Mouse (Mus musculus): ENCODE data around the gene Lama5. TPM values are rescaled to one million over a fixed set of nuclear protein-coding genes. Genes with fewer than 3 reads are reported as not detected.

Gene Lama5
- polyA plus RNA-seq, 1 experiment = 27.7 TPM

- TF ChIP-seq GATA1 (IDR thresholded peaks at IDR 0.05; ENCODE audit: low read length) = no peak
Observed at GRCm38 (mm10) chr2:180196610-180197322, 28.9 kb downstream of the Lama5 start.

DNA sequence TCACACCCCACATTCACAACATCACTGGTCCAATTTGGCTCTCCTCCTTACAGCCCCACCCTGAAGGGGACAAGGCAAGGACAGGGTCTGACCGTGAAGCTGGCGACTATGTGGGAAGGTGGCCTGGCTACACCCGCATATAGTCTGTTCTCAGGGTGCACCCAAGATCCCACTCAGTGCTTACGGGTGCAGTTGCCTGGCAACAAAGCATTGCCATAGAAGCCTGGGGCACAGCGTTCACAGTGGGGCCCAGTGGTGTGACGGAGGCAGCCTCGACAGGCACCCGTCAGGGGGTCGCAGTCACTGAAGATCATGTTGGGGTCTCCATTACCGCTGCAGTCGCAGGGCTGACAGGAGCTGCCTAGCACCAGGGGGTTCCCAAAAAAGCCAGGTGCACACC, 38.3 kb downstream of the Lama5 start:
- TF ChIP-seq GATA1 (IDR thresholded peaks at IDR 0.05; ENCODE audit: low read length) = no peak

- TF ChIP-seq GATA1 (IDR thresholded peaks at IDR 0.05; ENCODE audit: low read length) = no peak
Observed at GRCm38 (mm10) chr2:180185686-180186085, 40.0 kb downstream of the Lama5 start.

DNA sequence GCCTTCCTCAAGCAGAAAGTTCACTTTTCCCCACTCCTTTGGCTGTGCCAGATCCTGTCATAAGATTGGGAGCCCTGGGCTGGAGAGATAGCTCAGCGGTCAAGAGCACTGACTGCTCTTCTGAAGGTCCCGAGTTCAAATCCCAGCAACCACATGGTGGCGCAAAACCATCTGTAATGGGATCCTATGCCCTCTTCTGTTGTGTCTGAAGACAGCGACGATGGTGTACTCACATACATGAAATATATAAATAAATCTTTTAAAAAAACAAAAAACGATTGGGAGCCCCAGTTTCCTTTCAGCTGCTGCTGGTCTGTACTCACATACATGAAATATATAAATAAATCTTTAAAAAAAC, 40.9 kb downstream of the Lama5 start:
- no peak for TF ChIP-seq GATA1 (IDR thresholded peaks at IDR 0.05; ENCODE audit: low read length)

GRCm38 (mm10) chr2:180184011-180184751, 41.5 kb downstream of the Lama5 start:
- TF ChIP-seq GATA1 (IDR thresholded peaks at IDR 0.05; ENCODE audit: low read length) = no peak

GRCm38 (mm10) chr2:180181542-180181941, 44.1 kb downstream of the Lama5 start:
- TF ChIP-seq GATA1 (IDR thresholded peaks at IDR 0.05; ENCODE audit: low read length) = no peak

- TF ChIP-seq GATA1 (IDR thresholded peaks at IDR 0.05; ENCODE audit: low read length) = no peak
Observed at GRCm38 (mm10) chr2:180175725-180176124, 49.9 kb downstream of the Lama5 start.

DNA sequence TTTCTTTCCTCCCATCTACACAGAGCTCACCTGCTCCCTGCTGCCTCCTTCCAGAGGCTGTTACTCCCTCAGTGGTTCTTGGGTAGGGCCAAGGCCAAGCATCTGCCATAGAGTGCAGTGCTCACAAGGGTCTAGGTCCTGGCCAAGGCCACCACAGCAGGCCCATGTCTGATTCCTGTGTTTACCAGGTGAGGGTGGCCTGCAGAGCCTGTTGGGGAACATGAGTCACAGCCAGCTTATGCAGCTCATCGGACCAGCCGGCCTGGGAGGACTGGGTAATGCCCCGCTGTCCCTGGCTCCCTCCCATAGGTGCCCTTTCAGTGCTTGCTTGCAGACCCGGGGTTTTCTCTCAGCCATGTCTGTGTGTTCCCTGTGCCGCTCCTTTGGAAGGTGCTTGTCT, 51.5 kb downstream of the Lama5 start:
- TF ChIP-seq GATA1 (IDR thresholded peaks at IDR 0.05; ENCODE audit: low read length) = no peak

- TF ChIP-seq GATA1 (IDR thresholded peaks at IDR 0.05; ENCODE audit: low read length) = no peak
Observed at GRCm38 (mm10) chr2:180173163-180173562, 52.5 kb downstream of the Lama5 start.

DNA sequence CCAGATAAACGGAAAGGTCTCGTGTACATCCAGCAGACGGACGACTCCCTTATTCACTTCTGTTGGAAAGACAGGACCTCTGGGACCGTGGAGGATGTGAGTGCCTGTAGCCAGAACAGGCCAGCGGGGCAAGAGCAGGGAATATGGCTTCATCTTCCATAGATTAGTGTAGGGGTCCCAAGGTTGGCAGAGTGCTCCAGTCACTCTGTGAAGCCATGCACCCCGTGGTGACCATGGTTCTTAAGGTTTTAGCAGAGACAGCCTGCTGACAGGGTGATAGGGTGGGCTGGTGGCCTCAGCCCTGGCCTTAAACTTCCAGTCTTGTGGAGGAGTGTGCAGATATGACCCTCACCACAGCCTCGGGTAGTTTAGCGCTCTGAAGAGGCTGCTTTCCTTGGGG, 53.5 kb downstream of the Lama5 start:
- no peak for TF ChIP-seq GATA1 (IDR thresholded peaks at IDR 0.05; ENCODE audit: low read length)

DNA sequence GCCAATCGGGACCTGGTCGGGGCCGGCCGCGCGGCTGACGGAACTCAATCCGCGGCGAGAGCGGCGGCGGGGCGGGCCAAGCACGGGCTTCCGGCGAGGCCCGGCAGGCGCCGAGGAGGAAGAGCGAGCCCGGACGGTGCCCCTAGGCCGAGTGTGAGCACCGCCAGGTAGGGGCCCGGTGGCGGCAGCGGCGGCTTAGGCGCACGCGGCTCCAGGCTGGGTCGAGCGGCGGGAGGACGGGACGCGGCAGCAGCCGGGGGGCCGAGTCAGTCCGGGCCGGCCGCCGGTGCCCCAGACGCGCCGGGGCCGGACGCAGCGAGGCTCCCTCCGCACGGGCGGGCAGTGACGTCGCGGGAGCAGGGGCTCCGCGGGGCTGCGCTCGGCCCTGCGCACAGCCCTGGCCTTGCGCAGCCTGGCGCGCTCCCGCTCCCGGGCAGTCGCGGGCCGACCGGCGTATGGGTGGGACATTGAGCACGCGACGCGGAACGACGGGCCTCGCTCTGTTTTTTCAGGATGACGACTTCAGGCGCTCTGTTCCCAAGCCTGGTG, 54.1 kb downstream of the Lama5 start:
- no peak for TF ChIP-seq GATA1 (IDR thresholded peaks at IDR 0.05; ENCODE audit: low read length)

DNA sequence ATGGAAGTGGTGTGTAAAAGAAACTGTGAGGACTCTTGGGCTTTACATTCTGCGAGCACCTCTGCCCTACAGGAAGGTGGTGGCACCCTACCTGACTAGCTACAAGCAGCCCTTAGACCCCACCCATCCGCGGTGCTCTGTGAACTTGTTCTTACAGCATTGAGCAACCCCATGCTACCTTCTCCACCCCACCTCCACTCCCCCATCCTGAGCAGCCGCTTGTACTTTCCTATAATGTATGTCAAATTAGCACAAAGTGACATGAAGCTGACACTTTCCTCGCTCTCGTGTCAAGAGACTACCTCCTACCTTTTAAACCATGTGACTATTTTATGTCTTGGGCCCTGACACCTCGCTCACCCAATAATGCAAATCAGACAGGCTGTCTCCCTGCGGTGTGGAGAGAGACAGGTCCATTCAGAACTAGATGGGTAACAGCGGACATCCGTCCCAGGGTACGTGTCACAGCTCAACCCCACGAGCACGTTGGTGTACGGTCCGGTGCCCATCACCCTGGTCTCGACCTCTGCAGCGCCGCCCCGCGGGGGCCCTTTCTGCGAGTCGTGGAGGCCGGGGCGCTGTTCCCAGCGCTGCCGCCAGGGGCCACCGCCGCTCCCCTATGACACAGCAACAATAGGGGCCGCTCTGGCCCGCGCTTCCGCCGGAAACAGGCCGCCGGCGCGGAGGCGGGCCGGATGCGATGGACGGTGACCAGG, 54.7 kb downstream of the Lama5 start, which contains the start of gene Adrm1:
TSS of gene Adrm1 (plus strand) at position 680 of the 716 bp plus-strand sequence.
- TF ChIP-seq GATA1 (IDR thresholded peaks at IDR 0.05; ENCODE audit: low read length) = no peak

DNA sequence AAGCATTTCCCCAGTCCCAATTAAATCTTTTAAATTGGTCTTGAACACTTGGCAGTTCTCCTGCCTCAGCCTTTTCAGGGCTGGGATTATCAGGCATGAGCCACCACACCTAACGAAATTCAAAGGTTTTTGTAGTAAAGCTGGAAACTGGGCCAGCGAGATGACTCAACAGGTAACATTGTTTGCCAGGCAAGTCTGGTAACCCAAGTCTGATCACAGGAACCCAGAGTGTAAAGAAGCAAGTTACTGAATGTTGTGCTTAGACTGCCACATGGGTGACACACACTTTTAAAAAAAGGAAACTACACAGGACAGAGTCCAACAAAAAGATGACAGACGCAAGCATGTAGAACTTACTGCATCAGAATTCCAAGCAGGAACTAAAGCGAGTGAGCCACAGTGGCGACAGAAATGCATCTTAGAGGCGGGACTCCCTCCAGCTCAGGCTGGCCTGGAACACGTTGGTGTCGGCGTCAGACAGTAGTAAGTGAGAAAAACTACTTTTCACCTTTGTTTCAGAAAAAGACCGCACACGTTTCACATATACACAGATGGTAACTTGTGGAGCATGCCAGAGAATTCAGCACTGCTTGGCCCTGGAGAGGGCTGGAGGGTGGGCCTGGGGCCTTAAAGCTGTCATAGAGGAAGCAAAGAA, 55.4 kb downstream of the Lama5 start:
- TF ChIP-seq GATA1 (IDR thresholded peaks at IDR 0.05; ENCODE audit: low read length) = no peak

DNA sequence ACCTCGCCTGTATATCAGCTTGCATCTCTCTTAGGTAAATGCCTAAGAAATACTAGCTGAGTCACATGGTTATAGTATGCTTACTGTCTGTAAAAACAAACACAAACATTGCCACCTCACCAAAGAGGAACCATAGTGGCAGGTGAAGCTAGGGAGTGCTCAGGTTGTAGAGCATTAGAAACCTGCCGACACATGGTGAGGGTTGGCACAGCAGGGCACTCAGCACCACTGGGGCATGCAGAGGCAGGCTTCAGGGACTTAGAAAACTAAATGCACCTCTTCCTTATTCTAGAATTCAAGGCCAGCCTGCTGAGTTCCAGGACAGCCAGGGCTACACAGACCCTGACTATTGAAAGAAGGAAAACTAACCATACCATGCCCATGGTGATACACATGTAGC, 58.8 kb downstream of the Lama5 start:
- no peak for TF ChIP-seq GATA1 (IDR thresholded peaks at IDR 0.05; ENCODE audit: low read length)

GRCm38 (mm10) chr2:180165855-180166254, 59.8 kb downstream of the Lama5 start:
- no peak for TF ChIP-seq GATA1 (IDR thresholded peaks at IDR 0.05; ENCODE audit: low read length)

DNA sequence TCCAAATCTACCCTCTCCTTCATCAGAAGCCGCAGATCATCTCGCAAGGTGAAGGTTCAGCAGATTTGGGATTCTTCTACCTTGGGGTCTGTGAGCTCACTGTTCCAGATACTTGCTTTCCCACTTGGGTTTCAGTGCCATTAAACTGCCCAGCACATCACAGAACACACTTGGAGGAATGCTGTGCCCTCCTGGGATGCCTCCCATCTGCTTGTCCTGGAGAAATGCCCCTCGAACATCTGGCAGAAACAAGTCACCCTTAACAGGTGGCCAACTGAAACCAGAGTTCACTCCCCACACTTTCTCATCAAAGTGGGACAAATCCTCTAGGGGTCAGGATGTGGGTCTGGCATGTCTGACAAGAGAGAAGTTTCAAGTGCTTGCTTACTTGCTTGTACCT, 67.0 kb downstream of the Lama5 start:
- TF ChIP-seq GATA1 (IDR thresholded peaks at IDR 0.05; ENCODE audit: low read length) = no peak

Data from G1E-ER4 (cell line).